Mouse (Mus musculus) CD4-positive, CD25-positive, alpha-beta regulatory T cell, adult 2 months (primary cell): Measurements from ENCODE around the gene Mtg2.

Experiments
- DNase-seq: peaks from one replicate; pipeline ENCODE4 v3.0.0-alpha.2; 2012; ENCODE audit warnings: low read depth, low spot score

Mtg2 gene

DNA sequence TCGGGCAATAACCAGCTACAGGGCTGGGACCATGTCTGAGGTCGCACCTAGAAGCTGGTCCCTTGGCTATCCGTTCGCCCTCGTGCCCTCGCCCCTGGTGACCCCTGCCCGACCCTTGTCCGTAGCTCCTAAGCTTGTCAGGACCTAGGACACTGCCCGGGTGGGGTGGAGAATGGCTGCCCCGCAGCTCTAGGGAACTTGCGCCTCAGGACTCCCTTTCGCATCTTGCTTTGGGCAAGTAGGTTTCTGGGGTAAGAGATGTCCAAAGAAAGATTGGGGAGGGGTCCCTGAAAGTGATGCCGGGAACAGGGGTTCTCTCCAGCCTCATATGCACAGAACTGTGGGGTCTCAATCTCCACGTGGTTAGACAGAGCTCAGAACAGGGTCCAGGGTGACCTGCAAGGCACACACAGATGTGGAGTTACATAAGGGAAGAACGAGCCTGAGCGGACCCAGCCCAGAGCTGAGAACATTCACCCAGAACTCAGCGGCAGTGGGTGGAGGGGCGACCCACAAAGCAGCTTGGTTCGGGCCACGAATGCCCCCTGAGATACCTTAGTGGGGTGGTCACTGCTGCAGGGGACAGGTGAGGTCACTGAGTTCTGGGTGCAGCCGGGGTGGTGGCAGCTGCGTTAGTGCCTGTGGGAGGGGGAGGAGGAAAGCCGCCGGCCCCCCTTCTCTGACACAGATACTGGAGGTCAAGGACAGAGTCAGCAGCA, 34.4 kb downstream of the Mtg2 start:
- no peak for DNase-seq

DNA sequence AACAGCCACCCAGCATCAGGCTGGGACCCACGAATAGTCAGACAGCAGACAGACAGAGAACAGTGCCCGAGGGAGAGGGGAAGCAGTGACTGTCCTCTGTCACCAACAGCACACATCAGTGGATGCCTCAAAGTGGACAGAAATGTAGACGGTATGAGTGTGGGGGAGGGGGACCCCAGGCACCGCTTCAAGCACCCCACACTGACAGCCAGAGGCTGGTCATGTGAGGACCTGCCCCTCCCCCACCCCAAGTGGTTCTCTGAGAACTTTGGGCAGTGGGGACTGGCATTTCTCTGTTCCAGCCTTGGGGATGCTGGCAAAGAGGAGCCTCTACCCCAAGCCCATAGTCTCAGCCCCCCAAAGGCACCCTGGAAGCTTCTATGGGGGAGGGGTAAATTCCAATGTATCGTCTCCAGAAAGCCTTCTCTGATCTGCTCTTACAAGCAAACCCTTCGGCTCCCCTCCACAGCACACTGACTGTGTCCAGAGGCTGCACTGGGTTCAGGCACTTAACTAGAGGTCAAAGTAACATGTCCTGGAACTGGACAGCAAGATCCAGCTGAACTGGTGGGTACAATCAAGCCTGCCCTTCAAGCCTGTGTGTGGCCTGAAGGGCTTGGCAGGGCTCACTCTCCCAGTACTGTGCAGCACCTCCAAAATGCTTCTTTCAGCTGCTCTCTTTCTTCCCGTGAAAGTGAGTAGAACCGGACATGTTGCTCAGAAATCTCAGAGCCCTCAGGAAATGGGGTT, 35.2 kb downstream of the Mtg2 start:
- peak; percentile 15 for DNase-seq

DNA sequence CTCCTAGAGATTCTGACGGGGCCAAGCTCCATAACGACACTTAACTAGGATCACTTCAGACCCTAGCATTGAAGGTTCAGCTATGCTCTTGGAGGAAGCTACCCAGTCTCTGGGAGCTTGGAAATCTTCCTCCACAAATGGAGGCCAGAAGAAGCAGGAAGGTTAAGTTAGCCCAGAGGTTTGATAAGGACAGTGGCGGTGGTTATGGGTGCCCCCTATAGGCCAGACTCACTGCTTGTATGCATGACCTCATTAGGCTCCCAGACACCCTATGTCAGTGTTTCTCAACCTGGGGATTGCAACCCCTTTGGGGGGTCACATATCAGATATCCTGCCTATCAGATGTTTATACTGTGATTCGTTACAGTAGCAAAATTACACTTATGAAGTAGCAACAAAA, 36.7 kb downstream of the Mtg2 start:
- peak; percentile 51 for DNase-seq

DNA sequence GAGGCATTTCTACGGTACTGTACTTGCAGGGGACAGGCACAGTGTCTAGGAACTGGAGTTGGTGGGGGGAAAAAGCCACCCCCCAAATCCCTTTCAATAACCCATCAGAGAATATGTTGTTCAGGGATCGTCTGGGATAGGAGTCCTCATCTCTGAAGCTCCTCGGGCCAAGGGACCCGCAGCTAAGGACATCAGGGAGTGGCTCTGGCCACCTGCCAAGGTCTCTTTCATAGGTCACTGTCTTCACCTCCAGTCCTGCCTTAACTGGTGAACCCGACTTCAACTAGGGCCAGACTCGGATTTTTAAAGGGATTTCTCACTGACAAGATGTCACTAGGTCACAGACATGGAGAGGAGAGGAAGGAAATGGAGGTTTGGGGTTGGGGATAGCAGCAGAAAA, 37.9 kb downstream of the Mtg2 start:
- DNase-seq, result no peak

DNA sequence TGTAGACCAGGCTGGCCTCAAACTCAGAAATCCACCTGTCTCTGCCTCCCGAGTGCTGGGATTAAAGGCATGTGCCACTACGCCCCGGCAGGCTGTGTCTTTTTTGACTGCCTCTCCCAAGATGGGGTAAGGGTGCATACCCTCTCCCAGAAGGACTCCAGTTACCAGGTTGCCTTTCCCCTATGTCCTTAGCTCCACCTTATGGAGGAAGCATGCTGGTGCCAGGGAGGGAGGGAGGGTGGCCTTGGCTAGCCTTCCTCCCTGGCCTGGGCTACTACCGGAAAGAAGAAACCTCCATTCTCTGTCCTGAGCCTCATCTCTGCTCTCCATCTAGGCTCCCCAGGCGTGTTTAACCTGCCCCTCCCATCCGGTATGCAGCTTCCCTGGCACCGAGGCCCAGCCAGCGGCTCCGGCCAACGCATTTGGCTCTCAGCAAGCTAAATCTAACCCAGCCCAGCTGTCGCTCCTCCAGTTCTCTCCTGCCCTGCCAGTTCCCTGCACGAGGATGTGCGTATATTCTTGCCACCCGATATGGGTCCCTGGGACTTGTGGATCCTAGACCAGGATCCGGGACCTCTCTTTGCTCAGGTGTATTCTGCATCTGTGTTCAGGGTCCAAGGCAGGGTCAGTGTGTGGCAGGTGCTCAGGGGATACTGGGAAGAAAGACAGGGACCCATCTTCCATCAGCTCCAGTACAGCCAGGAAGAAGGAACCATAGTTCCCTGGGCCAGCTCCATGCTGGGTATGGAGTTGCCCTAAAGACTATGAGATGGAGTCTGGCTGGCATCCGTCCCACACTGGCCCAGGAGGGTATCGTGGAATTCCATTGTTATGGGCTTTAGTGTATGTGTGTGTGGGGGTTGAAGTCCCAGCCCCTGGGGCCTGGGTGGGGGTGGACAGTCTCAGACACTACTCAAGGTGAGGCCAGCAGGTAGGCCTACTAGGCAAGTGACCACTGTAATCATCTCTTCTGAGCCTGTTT, 43.8 kb downstream of the Mtg2 start:
- DNase-seq, result no peak

DNA sequence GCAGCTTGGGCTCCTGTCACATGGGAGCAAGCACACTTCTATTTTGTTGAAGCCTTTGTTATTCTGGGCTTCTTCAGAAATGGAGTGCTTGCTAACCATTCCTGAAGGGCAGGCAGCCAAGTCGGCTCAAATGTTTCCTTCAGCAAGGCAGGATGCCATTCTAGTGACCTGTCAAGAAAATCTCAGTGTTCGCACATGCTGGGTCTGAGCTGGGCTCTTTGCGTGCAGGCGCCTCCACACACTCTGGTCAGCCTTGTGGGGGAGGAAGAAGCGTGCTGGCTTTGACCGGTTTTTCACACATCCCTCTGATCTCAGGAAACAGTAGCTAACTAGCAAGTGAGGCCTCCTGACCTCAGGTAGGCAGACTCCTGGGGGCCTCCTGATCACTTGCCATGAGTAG, 44.9 kb downstream of the Mtg2 start:
- no peak for DNase-seq

DNA sequence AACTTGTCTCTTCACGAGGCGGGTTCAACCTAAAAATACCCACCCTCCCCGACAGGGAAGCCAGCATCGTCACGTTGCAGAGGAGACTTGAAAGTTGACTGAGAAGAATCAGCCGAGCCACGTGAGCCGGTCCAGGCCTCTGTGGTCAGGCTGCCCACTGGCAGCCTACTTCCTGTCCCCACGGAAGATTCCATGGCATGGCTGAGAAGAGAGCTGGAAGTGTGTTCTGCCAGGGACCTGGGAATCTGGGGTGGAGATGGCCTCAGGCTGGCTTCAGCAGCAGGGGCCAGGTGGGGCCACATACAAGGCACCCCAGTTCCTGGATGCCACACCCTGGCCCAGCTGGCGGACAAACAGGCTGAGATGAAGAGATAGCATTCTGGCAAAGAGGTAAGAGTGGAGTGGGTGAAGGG, 45.7 kb downstream of the Mtg2 start:
- DNase-seq, result no peak

DNA sequence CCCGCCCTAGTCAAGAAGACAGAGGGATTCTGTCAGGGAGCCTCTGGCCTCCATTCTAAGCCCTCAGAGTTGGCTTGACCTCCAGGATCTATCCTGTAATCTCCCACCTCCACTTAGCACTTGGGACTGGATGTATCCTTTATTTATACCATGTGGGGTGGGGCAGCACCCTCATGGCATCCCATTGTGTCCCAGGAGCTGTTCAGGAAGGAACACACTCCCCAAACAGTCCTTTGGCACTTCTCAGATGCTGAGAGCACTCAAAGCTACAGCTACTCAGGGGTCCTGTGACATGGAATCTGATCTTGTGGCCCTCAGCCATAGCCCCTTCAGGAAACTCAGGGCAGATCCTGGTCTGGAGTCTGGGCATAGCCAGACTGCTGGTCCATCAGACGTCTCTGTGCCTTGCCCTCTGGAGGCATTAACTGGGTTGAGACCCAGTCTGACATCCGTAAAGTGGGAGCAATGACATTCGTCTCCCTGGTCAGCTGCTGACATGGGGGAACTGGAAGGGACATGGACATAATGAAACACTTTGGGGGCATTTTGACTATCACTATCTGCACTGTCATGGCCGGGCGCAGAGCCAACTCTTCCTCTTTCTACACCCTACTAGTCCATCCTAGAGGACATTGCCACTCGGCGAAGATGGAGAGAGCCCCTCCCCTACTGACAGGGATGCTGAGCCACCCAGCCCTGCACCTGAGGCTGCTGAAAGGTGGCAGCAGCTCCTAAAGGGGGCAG, 46.5 kb downstream of the Mtg2 start:
- no peak for DNase-seq

DNA sequence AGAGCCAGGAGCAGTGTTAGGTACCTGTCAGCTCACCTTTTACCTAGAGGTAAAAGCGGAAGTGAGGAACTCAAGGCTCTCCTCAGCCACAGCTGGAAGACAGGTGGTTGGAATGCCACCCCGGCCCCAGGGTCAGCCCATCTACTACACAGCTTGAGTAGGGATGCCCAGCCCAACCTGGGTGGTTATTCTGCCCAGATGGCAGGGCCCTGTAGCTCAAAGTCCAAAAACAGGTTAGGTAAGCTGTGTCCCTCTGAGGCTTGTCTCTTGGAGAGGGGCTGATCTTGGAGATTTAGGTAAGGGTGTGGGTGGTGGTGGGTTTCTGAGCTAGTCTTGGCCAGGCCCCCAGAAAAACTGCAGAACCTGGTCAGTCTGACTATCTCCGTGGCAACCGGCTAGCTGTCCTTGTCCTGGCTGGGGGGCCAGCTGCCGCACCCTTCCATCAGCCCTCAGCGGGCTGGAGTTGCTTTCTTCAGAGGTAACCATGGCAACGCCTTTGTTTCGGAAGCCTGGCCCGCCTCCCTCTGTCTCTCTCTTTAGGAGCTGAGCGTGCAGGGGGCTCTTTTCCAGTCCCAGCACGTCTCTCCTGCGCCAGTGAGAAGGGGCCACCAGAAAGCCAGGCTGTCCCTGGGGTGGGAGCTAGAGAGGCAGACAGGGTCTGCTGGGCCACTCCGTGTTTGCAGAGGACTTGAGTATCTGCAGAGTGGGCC, 47.3 kb downstream of the Mtg2 start:
- peak; percentile 55 for DNase-seq

DNA sequence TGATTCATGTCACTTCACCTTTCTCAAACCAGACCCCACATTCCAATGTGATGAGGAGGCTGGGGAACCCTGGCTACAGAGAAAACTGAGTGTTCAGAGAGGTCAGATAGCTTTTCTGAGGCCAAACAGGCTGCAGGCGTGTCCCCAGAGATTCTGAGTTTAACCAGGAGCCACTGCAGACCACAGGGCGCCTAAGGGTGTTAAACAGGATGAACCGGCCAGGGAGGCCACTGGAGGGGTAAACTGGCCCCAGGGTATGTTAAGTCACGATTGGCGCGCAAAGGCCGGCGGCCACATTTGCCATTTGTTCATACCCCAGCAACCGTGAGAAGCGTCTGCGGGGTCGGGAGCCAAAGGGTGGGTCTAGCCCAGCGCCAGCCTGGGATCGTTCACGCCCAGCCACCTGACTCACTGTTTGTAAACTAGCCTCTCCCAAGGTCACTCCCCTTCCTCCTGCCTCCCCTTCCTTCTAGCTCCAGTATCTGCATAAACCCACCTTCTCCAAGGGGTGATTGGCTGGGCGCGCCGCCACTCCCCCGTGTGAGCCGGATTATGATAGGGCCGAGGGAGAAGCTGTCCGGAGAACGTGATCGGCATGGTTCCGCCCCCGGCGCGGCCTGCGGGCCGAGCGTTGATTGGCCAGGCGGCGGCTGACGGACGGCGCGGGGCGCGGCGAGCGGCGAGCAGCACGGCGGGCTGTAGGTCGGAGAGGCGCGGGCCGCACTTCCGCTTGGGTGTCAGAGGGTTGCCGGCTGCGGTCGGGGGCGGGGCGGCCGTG, 48.5 kb downstream of the Mtg2 start, which contains the start of gene Osbpl2:
Gene Osbpl2, plus strand, starts transcription at position 646 of the 778 bp plus-strand sequence.
- DNase-seq, result peak; percentile 97

DNA sequence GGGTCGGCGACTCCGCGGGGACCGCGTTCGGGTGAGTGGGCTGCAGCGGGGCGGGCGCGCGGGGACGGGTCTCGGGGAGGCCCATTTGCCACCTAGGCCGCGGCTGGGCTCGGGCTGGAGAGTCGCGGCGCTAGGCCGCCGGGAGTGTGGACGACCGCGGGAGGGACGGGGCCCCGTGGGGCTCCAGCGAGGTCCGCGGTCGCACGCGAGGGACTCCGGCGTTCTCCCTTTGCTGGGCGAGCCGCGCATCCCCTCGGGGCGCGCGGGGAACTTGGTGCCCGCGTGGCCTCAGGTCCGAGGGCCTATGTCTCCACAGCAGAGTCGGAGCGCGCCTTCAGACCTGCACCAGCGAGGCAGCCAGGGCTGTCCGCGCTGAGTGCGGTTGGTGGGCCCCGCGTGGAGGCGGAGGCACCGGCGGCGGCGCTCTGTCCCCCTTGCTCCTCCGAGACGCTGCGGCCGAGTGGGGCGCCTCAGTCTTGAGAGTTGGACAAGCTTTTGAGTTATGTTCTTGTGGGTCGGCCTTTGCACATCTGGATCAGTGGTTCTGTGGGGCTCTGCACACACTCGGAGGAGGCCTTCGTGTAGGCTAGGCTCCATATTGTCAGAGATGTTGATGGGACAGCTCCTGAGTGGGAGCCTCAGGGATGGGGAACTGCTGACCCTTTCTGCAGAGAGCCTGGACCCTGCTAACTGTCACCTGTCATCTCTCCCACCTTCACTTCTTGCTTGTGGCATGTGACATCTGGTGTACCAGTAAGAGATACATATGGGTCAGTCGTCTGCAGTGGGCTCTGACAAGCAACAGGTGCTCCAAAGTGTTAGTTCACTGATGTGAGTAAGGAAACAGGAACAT, 49.3 kb downstream of the Mtg2 start:
- DNase-seq, result no peak

DNA sequence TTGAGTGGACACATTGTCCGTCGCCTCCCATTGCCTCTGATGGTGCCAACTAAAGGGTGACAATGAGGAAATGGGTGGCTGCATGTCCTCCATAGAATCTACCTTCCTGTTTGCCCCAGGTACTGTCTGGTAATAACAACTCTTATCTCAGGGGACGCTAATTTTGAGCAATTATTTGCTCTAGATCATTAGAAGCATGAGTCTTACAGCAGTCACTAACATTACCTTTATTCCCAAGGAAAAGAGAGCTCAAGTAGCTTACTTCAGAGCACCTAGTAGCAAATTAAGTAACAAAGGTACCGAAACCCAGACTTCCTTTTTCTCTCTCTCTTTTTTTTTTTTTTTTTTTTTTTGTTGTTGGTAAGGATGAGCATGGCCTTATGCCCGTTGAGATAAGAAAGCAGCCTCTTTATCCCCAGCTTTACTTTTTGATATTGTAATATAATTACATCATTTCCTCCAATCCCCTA, 49.9 kb downstream of the Mtg2 start:
- DNase-seq, result no peak

DNA sequence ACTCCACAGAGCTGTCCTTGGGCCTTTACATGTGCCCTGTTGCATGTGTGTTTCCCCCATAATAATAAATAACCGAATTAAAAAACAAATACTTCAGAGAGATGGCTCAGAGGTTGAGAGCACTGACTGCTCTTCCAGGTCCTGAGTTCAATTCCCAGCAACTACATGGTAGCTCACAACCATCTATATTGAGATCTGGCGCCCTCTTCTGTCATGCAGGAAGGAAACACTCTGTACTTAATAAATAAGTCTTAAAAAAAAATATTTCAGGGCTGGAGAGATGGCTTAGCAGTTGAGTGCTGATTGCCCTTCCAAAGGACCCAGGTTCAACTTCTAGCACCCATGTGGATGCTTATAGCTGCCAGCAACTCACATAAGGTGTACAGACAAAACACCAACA, 53.8 kb downstream of the Mtg2 start:
- DNase-seq, result peak; percentile 42

DNA sequence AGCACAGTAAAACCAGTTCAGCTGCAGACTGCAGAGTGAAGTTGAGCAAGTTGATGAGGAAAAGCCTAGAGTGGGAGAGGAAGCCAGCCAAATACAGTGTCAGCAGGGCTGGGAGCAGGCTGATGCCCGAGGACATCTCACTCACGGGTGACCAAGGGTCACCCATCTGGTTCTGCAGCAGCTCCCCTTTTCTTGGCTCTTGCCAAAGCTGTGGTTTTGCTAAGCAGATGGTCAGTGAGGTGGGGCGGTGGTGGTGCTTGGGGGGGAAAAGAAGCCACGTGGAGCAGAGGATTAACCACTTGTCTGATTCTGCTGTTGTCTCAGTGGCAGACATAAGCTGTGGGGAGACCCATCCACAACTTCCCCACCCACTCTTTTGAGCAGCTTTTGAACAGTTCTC, 55.8 kb downstream of the Mtg2 start:
- DNase-seq, result no peak

DNA sequence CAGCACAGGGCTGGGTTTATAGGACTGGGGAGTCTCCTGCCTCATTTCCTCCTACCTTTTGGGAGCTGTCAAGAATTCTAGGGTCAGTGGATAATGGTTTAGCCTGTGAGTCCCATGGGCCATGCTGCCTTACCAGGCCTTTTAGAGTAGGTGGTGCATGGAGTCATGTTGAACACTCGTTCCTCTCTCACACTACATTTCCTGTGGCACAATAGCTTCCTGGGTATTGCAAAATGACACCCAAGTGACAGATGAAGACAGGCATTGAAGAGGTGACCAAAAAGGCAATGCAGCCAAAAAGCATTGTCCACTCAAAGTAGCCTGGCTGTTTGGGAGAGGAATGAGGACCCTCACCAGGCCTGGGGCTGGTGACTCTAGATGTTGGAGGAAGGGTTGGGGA, 57.3 kb downstream of the Mtg2 start:
- DNase-seq, result no peak

DNA sequence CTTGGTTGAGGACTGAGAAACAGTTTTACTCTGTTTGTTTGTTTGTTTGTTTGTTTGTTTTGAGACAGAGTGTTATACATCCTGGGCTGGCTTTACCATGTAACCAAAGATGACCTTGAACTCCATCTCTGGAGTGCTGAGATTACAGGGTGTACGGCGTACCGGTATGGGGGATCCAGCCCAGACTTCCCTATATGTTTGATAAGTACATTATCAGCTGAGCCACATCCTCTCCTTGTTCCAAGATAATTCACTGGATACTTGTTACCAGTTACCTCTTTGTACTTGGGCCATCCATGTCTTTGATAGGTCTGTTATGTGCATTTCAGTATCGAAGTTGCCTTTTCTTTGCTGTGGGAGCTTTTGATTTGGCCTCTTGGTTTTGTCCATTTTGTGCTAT, 62.8 kb downstream of the Mtg2 start:
- no peak for DNase-seq

DNA sequence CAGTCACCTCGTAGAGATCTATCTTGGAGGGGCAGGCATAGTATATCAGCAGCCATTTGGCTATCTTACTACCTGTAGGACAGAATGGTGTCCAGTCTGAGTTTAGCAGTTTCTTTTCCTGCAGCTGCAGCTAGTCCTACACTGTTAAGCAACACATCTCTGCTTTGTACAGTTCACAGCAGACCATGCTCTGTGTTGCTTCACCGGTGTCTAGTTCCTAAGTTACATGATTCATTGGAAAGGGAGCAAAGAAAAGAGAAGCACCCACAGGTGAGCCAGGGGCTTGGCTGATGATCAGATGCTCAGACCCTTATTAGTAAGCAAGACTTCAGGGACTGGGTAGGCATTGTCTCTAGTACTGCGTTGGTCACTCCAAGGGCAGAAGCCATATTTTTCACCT, 63.5 kb downstream of the Mtg2 start:
- DNase-seq, result no peak

DNA sequence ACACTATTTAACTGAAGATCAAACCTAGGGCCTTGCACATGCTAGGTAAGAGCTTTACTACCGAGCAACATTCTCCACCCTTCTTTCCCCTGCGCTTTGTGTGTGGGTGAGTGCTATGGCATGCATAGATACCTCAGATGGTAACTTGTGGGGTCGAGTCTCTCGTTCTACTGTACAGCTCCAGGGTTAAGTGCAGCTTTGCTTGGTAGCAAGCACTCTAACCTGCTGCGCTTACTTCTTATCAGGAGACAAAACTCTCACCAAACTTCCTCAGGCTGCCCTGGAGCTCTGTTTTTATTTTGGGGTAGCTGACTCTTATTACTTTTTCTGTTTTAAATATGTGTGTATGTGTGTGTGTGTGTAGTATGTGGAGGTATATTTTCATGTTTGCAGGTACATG, 65.0 kb downstream of the Mtg2 start:
- DNase-seq, result no peak
